Comparison of ENCODE assay signal across 21 mouse cellular contexts in the genomic region with DNA sequence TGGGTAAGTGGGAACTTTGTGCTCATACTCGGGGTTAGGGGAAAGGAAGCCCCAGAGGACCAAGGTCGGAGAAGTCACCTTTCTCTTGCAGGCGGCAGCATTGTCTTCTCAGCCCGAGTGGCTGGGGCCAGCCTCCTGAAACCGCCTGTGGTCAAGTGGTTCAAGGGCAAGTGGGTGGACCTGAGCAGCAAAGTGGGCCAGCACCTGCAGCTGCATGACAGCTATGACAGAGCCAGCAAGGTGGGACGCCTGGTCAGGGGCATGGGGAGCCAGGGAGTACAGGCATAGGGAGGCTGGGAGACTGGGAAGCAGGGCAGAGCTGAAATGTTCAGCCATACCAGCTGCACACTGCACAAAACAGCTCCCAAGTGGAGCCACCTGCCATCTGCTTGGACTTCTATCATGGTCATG. TPM values are rescaled to one million over a fixed set of nuclear protein-coding genes. Genes with fewer than 3 reads are reported as not detected.
DNase-seq lines count a peak whose midpoint lies in the region; ATAC-seq and TF ChIP-seq lines count a peak whose summit lies in the region.
"Had no signal": no experiment of that assay in that cellular context is flagged by ENCODE, and none has a peak within 500 bp of the region (broad histone marks: within the 10 kb centered on the region; RNA-seq: fewer than 3 reads in every experiment).

No protein-coding gene starts in this region.

- WGBS in heart, embryonic 12.5 days = 45% methylated on average over 6 of the region's 6 CpGs
- 31% methylated on average over 6 of the region's 6 CpGs for WGBS in heart, postnatal 0 days

- no peaks in the 10 kb centered on the region for H3K27me3 ChIP-seq in heart, embryonic 12.5 days (replicated peaks)
- no peaks in the 10 kb centered on the region for H3K27me3 ChIP-seq in heart, postnatal 0 days (ENCODE audit: control insufficient read depth, insufficient read depth, low read length)

- TF ChIP-seq CTCF in heart, postnatal 0 days (IDR thresholded peaks at IDR 0.05; ENCODE audit: low read depth) = no peak

- H3K27ac ChIP-seq in heart, embryonic 12.5 days (ENCODE audit: poor library complexity, severe bottlenecking) = peak overlapping the region; percentile 95
- H3K27ac ChIP-seq in heart, postnatal 0 days (ENCODE audit: low read depth) = peak overlapping the region; percentile 98
- H3K27ac ChIP-seq: hindbrain, embryonic 15.5 days; kidney, postnatal 0 days; left cerebral cortex, adult 2 months; liver, embryonic 13.5 days; midbrain, embryonic 12.5 days; neural tube, embryonic 15.5 days had no signal

- no peak for ATAC-seq in cerebellum, adult (ENCODE audit: insufficient number of reproducible peaks, low FRiP score, low TSS enrichment)
- no peak for ATAC-seq in heart, embryonic 12.5 days (ENCODE audit: insufficient number of reproducible peaks, low FRiP score)
- no peak for ATAC-seq in heart, postnatal 0 days (ENCODE audit: insufficient read depth, low read depth)
- ATAC-seq in erythroid progenitor cell, adult 5-6 weeks (replicated peaks; ENCODE audit: low FRiP score, poor library complexity, severe bottlenecking) = no peak
- ATAC-seq: forebrain, embryonic 14.5 days had no signal

- TF ChIP-seq EP300 in heart, postnatal 0 days (IDR thresholded peaks at IDR 0.05; ENCODE audit: low read depth) = no peak

- H3K4me1 ChIP-seq in heart, embryonic 12.5 days (replicated peaks) = peaks cover 66% of the 10 kb centered on the region
- H3K4me1 ChIP-seq in heart, postnatal 0 days (ENCODE audit: control insufficient read depth, insufficient read depth) = peaks cover 26% of the 10 kb centered on the region; the same call in 1 of the 2 replicates
- H3K4me1 ChIP-seq: neural tube, embryonic 15.5 days had no signal

- peak overlapping the region; percentile 71 for H3K4me3 ChIP-seq in heart, embryonic 12.5 days
- H3K4me3 ChIP-seq in heart, postnatal 0 days (ENCODE audit: low read depth, low read length) = peak overlapping the region; percentile 65
- H3K4me3 ChIP-seq: hindbrain, embryonic 15.5 days; left cerebral cortex, adult 2 months; liver, embryonic 13.5 days; midbrain, embryonic 12.5 days; neural tube, embryonic 15.5 days had no signal

- H3K4me2 ChIP-seq in heart, embryonic 12.5 days = peak overlapping the region; percentile 77
- peak overlapping the region; percentile 79 for H3K4me2 ChIP-seq in heart, postnatal 0 days (ENCODE audit: low read depth, low read length)
- H3K4me2 ChIP-seq: hindbrain, embryonic 15.5 days; liver, embryonic 13.5 days; lung, embryonic 14.5 days; midbrain, embryonic 12.5 days; neural tube, embryonic 15.5 days had no signal

- H3K9ac ChIP-seq in heart, embryonic 12.5 days = peak overlapping the region; percentile 93
- H3K9ac ChIP-seq in heart, postnatal 0 days (replicated peaks; ENCODE audit: low read depth, low read length) = peak overlapping the region; percentile 88
- H3K9ac ChIP-seq: hindbrain, embryonic 15.5 days; liver, embryonic 13.5 days; lung, embryonic 14.5 days; midbrain, embryonic 12.5 days; neural tube, embryonic 15.5 days had no signal

- DNase-seq in cerebellum, adult 11 months = peak; percentile 48
- no peak for DNase-seq in heart, postnatal 25 days (ENCODE audit: low spot score)
- peak; percentile 47 to 63 for DNase-seq in cerebellum, postnatal 10 days
- no peak for DNase-seq in heart, postnatal 0 days (ENCODE audit: low spot score)
- DNase-seq in T-cell, adult 2 months (ENCODE audit: low spot score) = no peak
- DNase-seq: adrenal gland, postnatal 10 days; embryo, embryonic 11 days; kidney, adult 2 months; liver, embryonic 13.5 days; lung, embryonic 14.5 days; right cerebral cortex, postnatal 14 days had no signal

- intact Hi-C loops in heart, postnatal 25 days (cut with DNase I) = no loop called here

- H3K9me3 ChIP-seq in heart, embryonic 12.5 days (replicated peaks) = no peaks in the 10 kb centered on the region
- no peaks in the 10 kb centered on the region for H3K9me3 ChIP-seq in heart, postnatal 0 days (replicated peaks; ENCODE audit: control insufficient read depth, low read length)
- H3K9me3 ChIP-seq: hindbrain, embryonic 15.5 days; liver, embryonic 13.5 days; midbrain, embryonic 12.5 days; neural tube, embryonic 15.5 days had no signal

- peaks cover 52% of the 10 kb centered on the region for H3K36me3 ChIP-seq in heart, embryonic 12.5 days
- peaks cover 53% of the 10 kb centered on the region for H3K36me3 ChIP-seq in heart, postnatal 0 days (replicated peaks; ENCODE audit: control insufficient read depth, insufficient read depth, low read length)
- H3K36me3 ChIP-seq: hindbrain, embryonic 15.5 days; liver, embryonic 13.5 days; midbrain, embryonic 12.5 days; neural tube, embryonic 15.5 days had no signal

RNA-seq across cellular contexts. Expression of a gene that starts 2.3 kb away (rescaled TPM):
- polyA plus RNA-seq in heart, embryonic 12.5 days (2016; fragmentation: Nextera tagmentation; extraction: Ambion mirVana) = 1,039 and 1,047 TPM in 2 replicates
- total RNA-seq in heart, postnatal 25 days (2021) = 1,000 to 10,000 TPM; 1,615 to 1,699 TPM
- 2,256 and 2,313 TPM in 2 replicates for total RNA-seq in heart, postnatal 0 days (2014; rRNA removed; ENCODE audit: low replicate concordance)
- polyA plus RNA-seq in heart, postnatal 0 days (2015; fragmentation: Nextera tagmentation; extraction: Ambion mirVana) = 1,065 and 1,207 TPM in 2 replicates
- total RNA-seq in erythroid progenitor cell, adult 5-6 weeks (2015; ENCODE audit: low replicate concordance) = not detected in 2 replicates
- not detected in 2 replicates for total RNA-seq in erythroid progenitor cell, adult 5-6 weeks (2017; ENCODE audit: low replicate concordance)
- polyA plus RNA-seq: forebrain, embryonic 14.5 days; hindbrain, embryonic 15.5 days; intestine, embryonic 14.5 days; neural tube, embryonic 15.5 days had no signal

RNA-seq across cellular contexts. Expression of a gene that starts 38.1 kb away (rescaled TPM):
- 3.0 and 3.1 TPM in 2 replicates for polyA plus RNA-seq in heart, embryonic 12.5 days (2016; fragmentation: Nextera tagmentation; extraction: Ambion mirVana)
- total RNA-seq in heart, postnatal 25 days (2021) = 1 to 10 TPM; 3.7 to 4.3 TPM
- total RNA-seq in heart, postnatal 0 days (2014; rRNA removed; ENCODE audit: low replicate concordance) = 2.5 and 21.3 TPM in 2 replicates
- polyA plus RNA-seq in heart, postnatal 0 days (2015; fragmentation: Nextera tagmentation; extraction: Ambion mirVana) = 3.1 and 3.2 TPM in 2 replicates
- 37.8 and 54.1 TPM in 2 replicates for total RNA-seq in erythroid progenitor cell, adult 5-6 weeks (2015; ENCODE audit: low replicate concordance)
- 21.9 and 31.9 TPM in 2 replicates for total RNA-seq in erythroid progenitor cell, adult 5-6 weeks (2017; ENCODE audit: low replicate concordance)

RNA-seq across cellular contexts. Expression of a gene that starts 50.0 kb away (rescaled TPM):
- polyA plus RNA-seq in heart, embryonic 12.5 days (2016; fragmentation: Nextera tagmentation; extraction: Ambion mirVana) = 42.5 and 44.3 TPM in 2 replicates
- total RNA-seq in heart, postnatal 25 days (2021) = 10 to 100 TPM; 22.9 to 28.2 TPM
- total RNA-seq in heart, postnatal 0 days (2014; rRNA removed; ENCODE audit: low replicate concordance) = 67.0 and 105 TPM in 2 replicates
- 37.9 and 40.8 TPM in 2 replicates for polyA plus RNA-seq in heart, postnatal 0 days (2015; fragmentation: Nextera tagmentation; extraction: Ambion mirVana)
- 3.8 and 11.2 TPM in 2 replicates for total RNA-seq in erythroid progenitor cell, adult 5-6 weeks (2015; ENCODE audit: low replicate concordance)
- total RNA-seq in erythroid progenitor cell, adult 5-6 weeks (2017; ENCODE audit: low replicate concordance) = 0.26 and 0.83 TPM in 2 replicates

Comparison
In these comparisons a context has a peak if more than half of its experiments do, and no peak if none do; other contexts are left out.
1. DNase-seq: peak in cerebellum, adult 11 months (single experiment) and cerebellum, postnatal 10 days (2 of 2); none in heart, postnatal 25 days (single experiment), heart, postnatal 0 days (single experiment) and T-cell, adult 2 months (single experiment).
2. RNA of a gene that starts 2.3 kb away (total RNA-seq): 2,256 to 2,313 TPM in heart, postnatal 0 days and 1,615 to 1,699 TPM in heart, postnatal 25 days; not detected in erythroid progenitor cell, adult 5-6 weeks; every median in the first group is over 1,000 times any median in the second.